Mouse (Mus musculus): ENCODE data around the gene Gm10408. TPM values are rescaled to one million over a fixed set of nuclear protein-coding genes. Genes with fewer than 3 reads are reported as not detected.
"Not testable (repeated sequence)": the region's sequence is repeated elsewhere in the genome, so short reads cannot be mapped to it uniquely, and the experiment has no call there.

Gm10408 gene
- polyA plus RNA-seq (2014; fragmentation: Nextera tagmentation; extraction: Ambion mirVana): not detected in 2 replicates

DNA sequence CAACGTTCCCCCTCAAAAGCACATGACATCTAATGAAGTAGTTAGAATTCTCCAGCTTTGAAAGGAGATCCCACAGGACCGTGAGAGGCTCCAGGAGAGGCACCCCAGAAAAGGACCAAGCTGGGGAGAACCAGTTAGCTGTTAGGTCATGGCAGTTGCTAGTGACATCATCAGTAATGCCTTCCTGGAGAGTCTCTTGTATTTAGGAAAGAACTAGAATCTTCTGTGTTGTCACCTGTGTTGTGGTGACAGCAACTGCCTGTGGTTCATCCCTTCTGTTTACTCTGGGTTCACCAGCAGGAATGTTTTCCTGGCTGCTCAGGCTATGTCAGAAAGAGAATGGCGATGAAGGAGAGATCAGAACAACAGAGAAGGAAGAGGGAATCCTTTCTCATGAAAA, at the start of gene Gm10408:
TSS of gene Gm10408 (plus strand) at position 301 of the 400 bp plus-strand sequence.
- not testable (repeated sequence) for H3K4me2 ChIP-seq (replicated peaks; ENCODE audit: low read depth, low read length); H3K4me3 ChIP-seq (ENCODE audit: low read depth, low read length); H3K4me1 ChIP-seq (ENCODE audit: control insufficient read depth, insufficient read depth, low read length); ATAC-seq (ENCODE audit: insufficient number of reproducible peaks, insufficient read depth, low FRiP score, low read depth); H3K36me3 ChIP-seq (ENCODE audit: control insufficient read depth, insufficient read depth, low read length); H3K27ac ChIP-seq (ENCODE audit: low read length); H3K9me3 ChIP-seq (ENCODE audit: control insufficient read depth, low read depth, low read length); H3K27me3 ChIP-seq (ENCODE audit: control insufficient read depth, insufficient read depth, low read length); H3K9ac ChIP-seq (replicated peaks; ENCODE audit: low read depth, low read length)
- WGBS: no CpG with 5 or more reads among the region's 3 CpGs

DNA sequence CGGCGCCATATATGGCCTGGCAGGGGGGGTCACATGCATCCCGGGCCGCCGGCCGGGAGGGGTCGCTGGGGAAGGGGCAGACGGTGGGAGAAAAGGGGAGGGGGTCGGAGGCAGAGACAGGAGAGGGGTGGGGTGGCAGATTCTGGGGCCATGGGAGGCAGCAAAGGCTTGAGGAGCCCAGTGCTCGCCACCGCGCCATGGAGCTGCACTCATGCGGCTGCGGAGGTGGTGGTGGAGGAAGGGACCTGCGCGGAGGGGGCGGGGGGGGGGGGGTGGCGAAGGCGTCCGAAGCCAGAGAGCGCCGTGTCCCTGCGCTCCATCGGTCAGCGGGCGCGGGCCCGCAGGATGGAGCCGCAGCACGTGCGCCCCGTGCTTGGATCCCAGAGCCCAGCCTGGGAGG, 36.9 kb upstream of the Gm10408 start, which contains the start of gene Gm10409:
TSS of gene Gm10409 (plus strand) at position 301 of the 400 bp plus-strand sequence.
- H3K9me3 ChIP-seq (ENCODE audit: control insufficient read depth, low read depth, low read length); H3K4me2 ChIP-seq (replicated peaks; ENCODE audit: low read depth, low read length); H3K36me3 ChIP-seq (ENCODE audit: control insufficient read depth, insufficient read depth, low read length); ATAC-seq (ENCODE audit: insufficient number of reproducible peaks, insufficient read depth, low FRiP score, low read depth); H3K4me3 ChIP-seq (ENCODE audit: low read depth, low read length); H3K4me1 ChIP-seq (ENCODE audit: control insufficient read depth, insufficient read depth, low read length); H3K27me3 ChIP-seq (ENCODE audit: control insufficient read depth, insufficient read depth, low read length); H3K9ac ChIP-seq (replicated peaks; ENCODE audit: low read depth, low read length); H3K27ac ChIP-seq (ENCODE audit: low read length): not testable (repeated sequence)
- no CpG with 5 or more reads among the region's 32 CpGs for WGBS

DNA sequence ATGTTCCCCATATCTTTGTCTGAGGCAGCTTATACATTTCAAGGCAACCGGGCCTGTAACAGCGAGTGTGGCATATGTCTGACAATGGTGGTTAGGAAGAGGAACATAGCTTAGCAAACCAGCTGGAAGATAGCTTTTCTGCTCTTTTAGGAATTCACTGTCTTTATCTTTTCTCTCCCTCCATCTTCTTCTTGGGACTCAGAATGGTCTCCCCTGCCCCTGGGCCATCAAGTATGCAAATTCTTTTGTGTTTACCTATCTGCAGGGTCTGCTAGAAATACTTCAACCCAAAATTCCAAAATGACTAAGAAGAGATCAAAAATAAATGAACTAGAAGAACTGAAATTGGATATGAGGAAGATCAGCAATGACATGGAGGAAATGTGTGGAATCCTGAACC, 21.4 kb upstream of the Gm10408 start, which contains the start of gene Gm3005:
TSS of gene Gm3005 (plus strand) at position 301 of the 400 bp plus-strand sequence.
- not testable (repeated sequence) for H3K4me1 ChIP-seq (ENCODE audit: control insufficient read depth, insufficient read depth, low read length); H3K9me3 ChIP-seq (ENCODE audit: control insufficient read depth, low read depth, low read length); H3K27ac ChIP-seq (ENCODE audit: low read length); H3K4me3 ChIP-seq (ENCODE audit: low read depth, low read length); H3K36me3 ChIP-seq (ENCODE audit: control insufficient read depth, insufficient read depth, low read length); H3K4me2 ChIP-seq (replicated peaks; ENCODE audit: low read depth, low read length); H3K9ac ChIP-seq (replicated peaks; ENCODE audit: low read depth, low read length); H3K27me3 ChIP-seq (ENCODE audit: control insufficient read depth, insufficient read depth, low read length); ATAC-seq (ENCODE audit: insufficient number of reproducible peaks, insufficient read depth, low FRiP score, low read depth)
- WGBS: no CpG with 5 or more reads among the region's 2 CpGs

Other genes with a start within 250 kb of the Gm10408 start
- gene D830030K20Rik, start 240.9 kb upstream of the Gm10408 start, polyA plus RNA-seq (2014; fragmentation: Nextera tagmentation; extraction: Ambion mirVana): 5.8 and 8.0 TPM in 2 replicates
- not detected in 2 replicates for gene Gm2956, start 116.8 kb upstream of the Gm10408 start, polyA plus RNA-seq (2014; fragmentation: Nextera tagmentation; extraction: Ambion mirVana)
- gene Gm10413, start 54.3 kb upstream of the Gm10408 start, polyA plus RNA-seq (2014; fragmentation: Nextera tagmentation; extraction: Ambion mirVana): not detected in 2 replicates
- gene Gm10409, start 36.8 kb upstream of the Gm10408 start, polyA plus RNA-seq (2014; fragmentation: Nextera tagmentation; extraction: Ambion mirVana): 1.1 and 2.0 TPM in 2 replicates
- 0.81 and 0.97 TPM in 2 replicates for gene Gm3005, start 21.3 kb upstream of the Gm10408 start, polyA plus RNA-seq (2014; fragmentation: Nextera tagmentation; extraction: Ambion mirVana)
- gene Gm3012, start 185.1 kb downstream of the Gm10408 start, polyA plus RNA-seq (2014; fragmentation: Nextera tagmentation; extraction: Ambion mirVana): not detected in 2 replicates
- gene Gm3020, start 202.7 kb downstream of the Gm10408 start, polyA plus RNA-seq (2014; fragmentation: Nextera tagmentation; extraction: Ambion mirVana): 1.1 and 2.0 TPM in 2 replicates
- gene Gm3043, start 239.4 kb downstream of the Gm10408 start, polyA plus RNA-seq (2014; fragmentation: Nextera tagmentation; extraction: Ambion mirVana): not detected in 2 replicates